ENCODE assay signal across 8 mouse cellular contexts in genomic region chr10:41810564-41811455, GRCm38 (mm10). TPM values are rescaled to one million over a fixed set of nuclear protein-coding genes. Genes with fewer than 3 reads are reported as not detected.
DNase-seq lines count a peak whose midpoint lies in the region; ATAC-seq and TF ChIP-seq lines count a peak whose summit lies in the region.

No protein-coding gene starts in this region.

- H3K4me2 ChIP-seq in myocyte (ENCODE audit: low read depth): peak overlapping the region; percentile 68

- peak overlapping the region; percentile 83 for H3K4me3 ChIP-seq in spleen, adult 2 months (ENCODE audit: extremely low read depth, insufficient read depth, insufficient read length)
- peak overlapping the region; percentile 46 for H3K4me3 ChIP-seq in myocyte

- peaks cover 25% of the 10 kb centered on the region for H3K79me2 ChIP-seq in myocyte (ENCODE audit: control insufficient read depth, insufficient read depth)

- DNase-seq in adrenal gland, adult 2 months: peak; percentile 16
- DNase-seq in adrenal gland, postnatal 4 days (ENCODE audit: low spot score in 2 of 2): no peak
- no peak for DNase-seq in spleen, adult 2 months (ENCODE audit: low read depth in 1 of 2, low spot score in 2 of 2)
- DNase-seq in spleen, postnatal 14 days (ENCODE audit: low spot score in 2 of 2): no peak
- no peak for DNase-seq in layer of hippocampus, postnatal 25 days (ENCODE audit: extremely low spot score in 1 of 2, low spot score in 1 of 2)
- DNase-seq in cerebellum, adult 8-10 months: no peak

- peak; percentile 29 for ATAC-seq in inflammation-experienced regulatory T-cells, adult 6 months

- peaks cover 6% of the 10 kb centered on the region; the same call in 1 of the 2 replicates for H3K4me1 ChIP-seq in spleen, adult 2 months (ENCODE audit: control insufficient read depth, insufficient read depth, insufficient read length)

- no peaks in the 10 kb centered on the region for H3K27me3 ChIP-seq in spleen, adult 2 months (ENCODE audit: control insufficient read depth, insufficient read depth, low read length)
- no peaks in the 10 kb centered on the region for H3K27me3 ChIP-seq in myocyte (ENCODE audit: control insufficient read depth, insufficient read depth, insufficient read length)

- under 1% methylated on average over 36 of the region's 36 CpGs for WGBS in spleen, adult 2 months

- peak overlapping the region; percentile 48 for H3ac ChIP-seq in myocyte (ENCODE audit: control insufficient read depth, insufficient read length)

- no peak for TF ChIP-seq POLR2A in spleen, adult 2 months (IDR thresholded peaks at IDR 0.05; ENCODE audit: low read depth, low read length)
- TF ChIP-seq POLR2A in myocyte (IDR thresholded peaks at IDR 0.05; ENCODE audit: insufficient read length, low read depth): no peak

- no peak for TF ChIP-seq CTCF in spleen, adult 2 months (IDR thresholded peaks at IDR 0.05; ENCODE audit: extremely low read depth, insufficient read depth, insufficient read length, insufficient replicate concordance)

- H3K27ac ChIP-seq in spleen, adult 2 months (ENCODE audit: insufficient read depth, low read length): peak overlapping the region; percentile 74

- no peaks in the 10 kb centered on the region for H3K36me3 ChIP-seq in spleen, adult 2 months (ENCODE audit: control insufficient read depth, insufficient read depth, low read length)
- no peaks in the 10 kb centered on the region for H3K36me3 ChIP-seq in myocyte (ENCODE audit: control insufficient read depth, insufficient read depth)

TF ChIP-seq in myocyte, 11 proteins besides CTCF, POLR2A, EP300 and RAD21:
- TF ChIP-seq MAX (IDR thresholded peaks at IDR 0.05; ENCODE audit: low read depth) (peak; percentile 43), MYOD1 (IDR thresholded peaks at IDR 0.05; ENCODE audit: control insufficient read depth in 1 of 3, insufficient read length in 2 of 3, low read depth in 2 of 3) (no peak)
TF ChIP-seq in myocyte: peak in this region for 1.

RNA-seq across cellular contexts. Expression of gene Sesn1, which starts 1.1 kb away (rescaled TPM):
- total RNA-seq in adrenal gland, adult 2 months (2021): 10 to 100 TPM; 15.6 to 19.7 TPM
- polyA plus RNA-seq in adrenal gland, adult 2 months (2012; rRNA removed): 12.3 and 12.4 TPM in 2 replicates
- 10 to 100 TPM; 31.1 to 35.5 TPM for total RNA-seq in adrenal gland, postnatal 4 days (2021)
- 34.8 and 36.6 TPM in 2 replicates for polyA plus RNA-seq in spleen, adult 2 months (2012; rRNA removed)
- polyA plus RNA-seq in inflammation-experienced regulatory T-cells, adult 6 months (2017; shearing (Covaris generic)): 10 to 100 TPM; 30.3 to 78.4 (median 64.1) TPM
- 9.7 TPM for polyA plus RNA-seq in myocyte (2012; fragmentation: generic; extraction: Trizol)
- 10 to 100 TPM; 45.4 to 51.1 TPM for total RNA-seq in layer of hippocampus, postnatal 25 days (2021)

RNA-seq across cellular contexts. Expression of gene Cep57l1, which starts 1.1 kb away (rescaled TPM):
- total RNA-seq in adrenal gland, adult 2 months (2021): 1 to 10 TPM; 4.5 to 7.2 TPM
- 0.22 and 0.41 TPM in 2 replicates for polyA plus RNA-seq in adrenal gland, adult 2 months (2012; rRNA removed)
- total RNA-seq in adrenal gland, postnatal 4 days (2021): 10 to 100 TPM; 16.6 to 18.2 TPM
- polyA plus RNA-seq in spleen, adult 2 months (2012; rRNA removed): 1.2 and 1.4 TPM in 2 replicates
- 10 to 100 TPM; 11.0 to 23.3 (median 18.6) TPM for polyA plus RNA-seq in inflammation-experienced regulatory T-cells, adult 6 months (2017; shearing (Covaris generic))
- 3.3 TPM for polyA plus RNA-seq in myocyte (2012; fragmentation: generic; extraction: Trizol)
- 1 to 10 TPM; 5.1 to 8.4 TPM for total RNA-seq in layer of hippocampus, postnatal 25 days (2021)
